Mouse (Mus musculus): ENCODE measurements around the gene Gpx6. TPM values are rescaled to one million over a fixed set of nuclear protein-coding genes. Genes with fewer than 3 reads are reported as not detected.

Gene Gpx6
- polyA plus RNA-seq, 1 experiment from 2014 or later, result 0.38 TPM

GRCm38 (mm10) chr13:21326191-21326590 lies 14.3 kb downstream of the Gpx6 start:
- 7% methylated on average over 4 of the region's 4 CpGs for WGBS
- no peak overlapping the region for H3K27ac ChIP-seq
- no peaks in the 10 kb centered on the region for H3K9me3 ChIP-seq
- ATAC-seq (ENCODE audit: insufficient number of reproducible peaks, insufficient read depth, low FRiP score, low TSS enrichment, low read depth), result no peak
- H3K27me3 ChIP-seq, result peaks cover 14% of the 10 kb centered on the region
- peaks cover 8% of the 10 kb centered on the region for H3K4me1 ChIP-seq
- peak overlapping the region; percentile 63 for H3K4me2 ChIP-seq
- no peak overlapping the region for H3K9ac ChIP-seq
- peak overlapping the region; percentile 47 for H3K4me3 ChIP-seq
- H3K36me3 ChIP-seq, result no peaks in the 10 kb centered on the region

- Histone ChIP-seq H3K9ac (peak overlapping the region; percentile 41; the same call in 1 of the 2 replicates), H3K4me1 (peaks cover 8% of the 10 kb centered on the region), H3K4me3 (peak overlapping the region; percentile 47), H3K27ac (no peak overlapping the region), H3K27me3 (peaks cover 11% of the 10 kb centered on the region), H3K4me2 (peak overlapping the region; percentile 63), H3K36me3 (no peaks in the 10 kb centered on the region), H3K9me3 (no peaks in the 10 kb centered on the region)
- 0 out of 2 replicates have a peak, but pooled peaks have one; percentile 62 for ATAC-seq (ENCODE audit: insufficient number of reproducible peaks, insufficient read depth, low FRiP score, low TSS enrichment, low read depth)
- WGBS, result under 1% methylated on average over 24 of the region's 24 CpGs
Measured at GRCm38 (mm10) chr13:21326657-21327211, 14.8 kb downstream of the Gpx6 start.

GRCm38 (mm10) chr13:21327424-21327823 lies 15.5 kb downstream of the Gpx6 start:
- H3K9ac ChIP-seq, result peak overlapping the region; percentile 41
- ATAC-seq (ENCODE audit: insufficient number of reproducible peaks, insufficient read depth, low FRiP score, low TSS enrichment, low read depth), result no peak
- H3K4me1 ChIP-seq, result peaks cover 4% of the 10 kb centered on the region
- peak overlapping the region; percentile 47 for H3K4me3 ChIP-seq
- no peaks in the 10 kb centered on the region for H3K9me3 ChIP-seq
- under 1% methylated on average over 9 of the region's 9 CpGs for WGBS
- peak overlapping the region; percentile 63 for H3K4me2 ChIP-seq
- no peaks in the 10 kb centered on the region for H3K36me3 ChIP-seq
- H3K27me3 ChIP-seq, result peaks cover 7% of the 10 kb centered on the region
- H3K27ac ChIP-seq, result no peak overlapping the region

GRCm38 (mm10) chr13:21346610-21347009 lies 34.7 kb downstream of the Gpx6 start, which contains the start of gene Olfr1367:
Olfr1367 (plus strand) TSS chr13:21346910.
- Histone ChIP-seq H3K4me3 (no peak within 1 kb of the TSS), H3K4me2 (no peak within 1 kb of the TSS), H3K36me3 (no peaks in the 10 kb centered on the region), H3K9ac (no peak within 1 kb of the TSS), H3K27ac (no peak within 1 kb of the TSS), H3K4me1 (no peaks in the 10 kb centered on the region), H3K27me3 (no peaks in the 10 kb centered on the region), H3K9me3 (no peaks in the 10 kb centered on the region)
- 70% methylated on average over 1 of the region's 1 CpGs for WGBS
- no peak for ATAC-seq (ENCODE audit: insufficient number of reproducible peaks, insufficient read depth, low FRiP score, low TSS enrichment, low read depth)

- no peaks in the 10 kb centered on the region for H3K9me3 ChIP-seq
- ATAC-seq (ENCODE audit: insufficient number of reproducible peaks, insufficient read depth, low FRiP score, low TSS enrichment, low read depth), result no peak
- no peak overlapping the region for H3K4me2 ChIP-seq
- no peaks in the 10 kb centered on the region for H3K36me3 ChIP-seq
- H3K9ac ChIP-seq, result no peak overlapping the region
- no peak overlapping the region for H3K27ac ChIP-seq
- H3K27me3 ChIP-seq, result no peaks in the 10 kb centered on the region
- no peaks in the 10 kb centered on the region for H3K4me1 ChIP-seq
- H3K4me3 ChIP-seq, result no peak overlapping the region
Measured at GRCm38 (mm10) chr13:21350593-21350992, 38.7 kb downstream of the Gpx6 start.

GRCm38 (mm10) chr13:21362621-21363248 lies 50.8 kb downstream of the Gpx6 start, which contains the start of gene Zscan12:
Zscan12 (plus strand) TSS chr13:21362820.
- Histone ChIP-seq H3K4me2 (peak within 1 kb of the TSS; percentile 63), H3K27ac (peak within 1 kb of the TSS; percentile 60; the same call in 1 of the 2 replicates), H3K4me3 (peak within 1 kb of the TSS; percentile 64), H3K9ac (peak within 1 kb of the TSS; percentile 87), H3K9me3 (no peaks in the 10 kb centered on the region), H3K27me3 (no peaks in the 10 kb centered on the region), H3K4me1 (peaks cover 17% of the 10 kb centered on the region), H3K36me3 (peaks cover 16% of the 10 kb centered on the region)
- peak; percentile 97 for ATAC-seq (ENCODE audit: insufficient number of reproducible peaks, insufficient read depth, low FRiP score, low TSS enrichment, low read depth)
- under 1% methylated on average over 29 of the region's 29 CpGs for WGBS

GRCm38 (mm10) chr13:21363719-21364118 lies 51.8 kb downstream of the Gpx6 start:
- ATAC-seq (ENCODE audit: insufficient number of reproducible peaks, insufficient read depth, low FRiP score, low TSS enrichment, low read depth), result no peak
- no peak overlapping the region for H3K27ac ChIP-seq
- peaks cover 20% of the 10 kb centered on the region for H3K36me3 ChIP-seq
- 60% methylated on average over 12 of the region's 12 CpGs for WGBS
- H3K9ac ChIP-seq, result peak overlapping the region; percentile 62
- H3K4me2 ChIP-seq, result peak overlapping the region; percentile 63
- H3K4me1 ChIP-seq, result peaks cover 17% of the 10 kb centered on the region
- no peaks in the 10 kb centered on the region for H3K27me3 ChIP-seq
- peak overlapping the region; percentile 64 for H3K4me3 ChIP-seq
- no peaks in the 10 kb centered on the region for H3K9me3 ChIP-seq

GRCm38 (mm10) chr13:21366635-21367034 lies 54.7 kb downstream of the Gpx6 start:
- Histone ChIP-seq H3K4me1 (peaks cover 17% of the 10 kb centered on the region), H3K9ac (no peak overlapping the region), H3K9me3 (no peaks in the 10 kb centered on the region), H3K36me3 (peaks cover 48% of the 10 kb centered on the region), H3K27ac (no peak overlapping the region), H3K4me2 (no peak overlapping the region), H3K4me3 (no peak overlapping the region), H3K27me3 (no peaks in the 10 kb centered on the region)
- ATAC-seq (ENCODE audit: insufficient number of reproducible peaks, insufficient read depth, low FRiP score, low TSS enrichment, low read depth), result no peak
- WGBS, result 58% methylated on average over 6 of the region's 6 CpGs

Other genes starting within 250 kb of the Gpx6 start
- gene Olfr1370, start 237.2 kb upstream of the Gpx6 start, polyA plus RNA-seq (2015; fragmentation: Nextera tagmentation; extraction: Ambion mirVana), result 0.25 TPM in 1 of 2 replicates, not detected in the other
- gene Olfr1369-ps1, start 200.6 kb upstream of the Gpx6 start, polyA plus RNA-seq (2015; fragmentation: Nextera tagmentation; extraction: Ambion mirVana), result 0.06 TPM in 1 of 2 replicates, not detected in the other
- gene Olfr263, start 182.5 kb upstream of the Gpx6 start, polyA plus RNA-seq (2015; fragmentation: Nextera tagmentation; extraction: Ambion mirVana), result not detected in 2 replicates
- not detected in 2 replicates for gene Olfr1368, start 166.3 kb upstream of the Gpx6 start, polyA plus RNA-seq (2015; fragmentation: Nextera tagmentation; extraction: Ambion mirVana)
- 129 and 143 TPM in 2 replicates for gene Trim27, start 132.7 kb upstream of the Gpx6 start, polyA plus RNA-seq (2015; fragmentation: Nextera tagmentation; extraction: Ambion mirVana)
- not detected in 2 replicates for gene Gpx5, start 19.4 kb upstream of the Gpx6 start, polyA plus RNA-seq (2015; fragmentation: Nextera tagmentation; extraction: Ambion mirVana)
- gene Olfr1367, start 34.8 kb downstream of the Gpx6 start, polyA plus RNA-seq (2015; fragmentation: Nextera tagmentation; extraction: Ambion mirVana), result not detected in 2 replicates
- 12.8 and 13.6 TPM in 2 replicates for gene Zscan12, start 50.7 kb downstream of the Gpx6 start, polyA plus RNA-seq (2015; fragmentation: Nextera tagmentation; extraction: Ambion mirVana)
- gene Zkscan3, start 90.6 kb downstream of the Gpx6 start, polyA plus RNA-seq (2015; fragmentation: Nextera tagmentation; extraction: Ambion mirVana), result 103 and 108 TPM in 2 replicates
- gene Pgbd1, start 128.9 kb downstream of the Gpx6 start, polyA plus RNA-seq (2015; fragmentation: Nextera tagmentation; extraction: Ambion mirVana), result 3.2 and 4.6 TPM in 2 replicates
- 36.7 and 40.2 TPM in 2 replicates for gene Zscan26, start 141.6 kb downstream of the Gpx6 start, polyA plus RNA-seq (2015; fragmentation: Nextera tagmentation; extraction: Ambion mirVana)
- gene Nkapl, start 156.4 kb downstream of the Gpx6 start, polyA plus RNA-seq (2015; fragmentation: Nextera tagmentation; extraction: Ambion mirVana), result 2.8 and 3.5 TPM in 2 replicates
- gene Zkscan4, start 166.8 kb downstream of the Gpx6 start, polyA plus RNA-seq (2015; fragmentation: Nextera tagmentation; extraction: Ambion mirVana), result 4.6 and 5.0 TPM in 2 replicates
- not detected in 2 replicates for gene Gm10065, start 167.3 kb downstream of the Gpx6 start, polyA plus RNA-seq (2015; fragmentation: Nextera tagmentation; extraction: Ambion mirVana)
- gene AK157302, start 183.1 kb downstream of the Gpx6 start, polyA plus RNA-seq (2015; fragmentation: Nextera tagmentation; extraction: Ambion mirVana), result 0.53 and 1.0 TPM in 2 replicates
- 5.3 and 15.9 TPM in 2 replicates for gene Gm11273, start 189.3 kb downstream of the Gpx6 start, polyA plus RNA-seq (2015; fragmentation: Nextera tagmentation; extraction: Ambion mirVana)
- 5.2 and 7.5 TPM in 2 replicates for gene Zkscan8, start 219.0 kb downstream of the Gpx6 start, polyA plus RNA-seq (2015; fragmentation: Nextera tagmentation; extraction: Ambion mirVana)
- 0.17 and 0.36 TPM in 2 replicates for gene Olfr1366, start 230.7 kb downstream of the Gpx6 start, polyA plus RNA-seq (2015; fragmentation: Nextera tagmentation; extraction: Ambion mirVana)
- gene Olfr1535, start 247.8 kb downstream of the Gpx6 start, polyA plus RNA-seq (2015; fragmentation: Nextera tagmentation; extraction: Ambion mirVana), result 0.08 TPM in 1 of 2 replicates, not detected in the other

All from embryonic facial prominence, embryonic 13.5 days (tissue).